Mouse (Mus musculus) MN1 (cell line): Measurements from ENCODE around the gene Prox2.

Experiments
- DNase-seq: peaks from one replicate; pipeline ENCODE4 v3.0.0-alpha.2; 2016; ENCODE audit warnings: low spot score

Prox2 gene

DNA sequence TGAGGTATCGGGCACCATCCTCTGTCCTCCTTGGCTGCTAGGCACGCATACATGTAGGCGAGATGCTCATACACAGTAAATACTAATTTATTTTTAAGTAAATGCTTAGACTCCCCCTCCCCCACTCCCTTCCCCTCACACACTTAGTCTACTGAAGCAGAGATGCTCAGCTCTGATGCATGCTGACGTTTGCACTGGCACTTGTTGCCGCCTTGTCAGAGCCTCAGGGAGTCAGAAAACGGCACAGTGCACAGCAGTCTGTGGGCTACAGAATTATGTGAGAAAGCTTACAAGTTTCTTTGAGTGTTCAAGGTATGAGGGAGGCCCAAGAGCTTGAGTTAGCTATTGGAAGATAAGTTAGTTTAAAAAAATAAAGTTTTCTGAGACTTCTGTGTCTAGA is 20.8 kb upstream of the Prox2 start:
- no peak for DNase-seq

- DNase-seq, result no peak
Observed at GRCm38 (mm10) chr12:85129426-85129978, 18.9 kb upstream of the Prox2 start.

GRCm38 (mm10) chr12:85126986-85127603 is 16.5 kb upstream of the Prox2 start:
- DNase-seq, result peak; percentile 64

DNA sequence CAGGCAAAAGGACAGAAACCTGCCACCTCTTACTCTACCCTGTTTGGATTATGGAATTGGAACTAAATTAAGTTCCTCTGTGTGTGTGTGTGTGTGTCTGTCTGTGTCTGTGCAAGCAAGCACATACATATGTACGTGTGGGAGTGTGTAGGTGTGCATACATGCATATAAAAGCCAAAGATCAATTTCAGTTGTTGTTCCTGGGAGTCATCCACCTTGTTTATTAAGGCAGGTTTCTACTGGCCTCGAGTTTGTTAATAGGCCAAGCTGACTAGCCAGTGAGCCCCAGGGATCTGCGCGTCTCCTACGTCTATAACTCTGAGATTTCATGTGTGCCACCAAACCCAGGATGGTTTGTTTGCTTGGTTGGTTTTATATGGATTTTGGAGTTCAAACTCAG is 14.2 kb upstream of the Prox2 start:
- DNase-seq, result no peak

GRCm38 (mm10) chr12:85123645-85124044 is 13.1 kb upstream of the Prox2 start:
- no peak for DNase-seq

GRCm38 (mm10) chr12:85123108-85123530 is 12.6 kb upstream of the Prox2 start:
- DNase-seq, result no peak

GRCm38 (mm10) chr12:85121806-85122459 is 11.4 kb upstream of the Prox2 start:
- DNase-seq, result peak; percentile 39

GRCm38 (mm10) chr12:85115678-85116077 is 5.1 kb upstream of the Prox2 start:
- DNase-seq, result no peak

- DNase-seq, result no peak
Observed at GRCm38 (mm10) chr12:85113917-85114316, 3.4 kb upstream of the Prox2 start.

GRCm38 (mm10) chr12:85113337-85113736 is 2.8 kb upstream of the Prox2 start:
- DNase-seq, result no peak

- DNase-seq, result no peak
Observed at GRCm38 (mm10) chr12:85112550-85113251, 2.1 kb upstream of the Prox2 start.

DNA sequence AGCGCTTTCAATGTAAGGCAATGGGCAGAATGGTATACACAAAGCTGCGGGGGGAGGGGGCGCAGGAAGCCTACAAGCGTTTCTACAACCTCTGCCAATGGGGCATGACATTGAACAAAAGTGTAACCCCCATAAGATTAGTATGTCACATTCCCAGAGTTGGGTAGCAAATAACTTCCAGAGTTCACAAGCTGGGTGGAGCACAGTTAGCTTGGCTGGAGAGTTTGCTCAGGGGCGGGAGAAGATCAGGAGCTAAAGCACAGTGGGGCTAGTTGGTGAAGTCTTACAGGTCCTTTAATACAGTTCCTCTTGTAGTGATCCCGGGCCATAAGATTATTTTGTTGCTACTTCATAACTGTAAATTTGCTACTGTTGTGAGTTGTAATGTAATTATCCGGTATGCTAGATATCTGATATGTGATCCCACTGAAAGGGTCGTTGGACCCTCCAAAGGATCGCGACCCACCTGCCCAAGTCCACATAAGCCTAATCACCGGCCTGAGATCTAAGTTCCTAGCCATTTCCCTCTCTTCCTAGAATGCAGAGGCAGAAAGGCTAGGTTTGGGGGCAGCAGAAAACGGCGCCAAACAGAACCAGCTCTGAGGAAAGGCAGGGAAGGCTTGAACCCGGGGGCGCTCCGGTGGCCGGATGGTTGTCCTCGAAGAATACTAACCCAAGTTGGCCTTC is 405 bp downstream of the Prox2 start:
- no peak for DNase-seq

GRCm38 (mm10) chr12:85109426-85109825 is 1.1 kb downstream of the Prox2 start:
- no peak for DNase-seq

DNA sequence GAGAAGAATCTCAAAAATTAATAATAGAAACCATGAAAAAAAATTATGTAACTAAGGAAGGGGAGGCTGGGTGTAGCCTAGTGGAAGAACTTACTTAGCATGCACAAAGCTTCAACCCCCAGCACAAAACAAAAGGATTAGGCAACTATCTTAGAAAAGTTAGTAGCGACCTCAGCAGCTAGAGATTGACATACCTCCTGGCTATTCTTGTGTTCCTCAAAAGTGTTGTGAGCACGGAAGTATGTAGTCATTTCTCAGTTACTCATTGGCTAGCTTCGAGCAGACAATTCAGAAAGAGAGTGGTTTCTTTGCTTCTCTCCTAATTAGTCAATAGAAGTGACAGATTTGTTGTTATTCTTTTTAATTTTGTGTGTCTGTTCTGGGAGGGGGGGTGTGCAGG is 1.9 kb downstream of the Prox2 start:
- no peak for DNase-seq

DNA sequence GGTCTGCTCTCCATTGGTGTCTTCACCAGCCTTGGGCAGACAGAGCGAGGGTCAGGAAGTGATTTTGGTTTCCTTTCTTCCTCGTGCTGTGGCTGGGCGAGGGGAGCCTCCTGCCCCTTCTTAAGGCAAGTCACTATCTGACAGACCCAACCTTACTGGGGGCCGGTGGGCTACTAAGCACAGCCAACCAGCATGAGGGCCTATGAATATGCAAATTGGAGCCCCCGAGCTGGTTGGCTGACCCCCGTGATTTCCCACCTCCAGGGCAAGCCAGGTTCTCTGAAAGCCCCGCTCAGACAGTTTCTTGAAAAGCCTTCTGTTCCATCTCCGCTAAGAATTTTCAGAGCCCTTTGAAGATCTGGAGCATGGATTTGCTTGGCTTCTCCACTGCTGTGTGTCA is 4.3 kb downstream of the Prox2 start:
- no peak for DNase-seq

DNA sequence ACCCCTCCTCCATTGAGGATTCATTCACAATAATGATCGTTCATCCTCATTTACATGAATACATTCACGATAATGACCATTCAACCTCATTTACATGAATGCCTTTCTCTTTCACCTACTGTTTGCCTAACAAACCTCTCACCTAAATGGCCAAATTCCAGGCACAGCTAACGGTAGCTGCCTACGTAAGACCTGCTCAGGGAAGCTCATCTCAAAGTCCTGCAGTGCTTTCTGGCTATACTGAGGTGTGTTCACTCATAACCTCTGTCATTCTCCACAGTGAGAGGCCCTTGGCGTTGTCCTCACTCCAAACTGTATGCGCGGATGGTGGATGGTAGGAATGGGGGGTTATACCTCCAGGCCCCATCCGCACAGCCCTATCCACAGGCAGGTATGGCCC is 5.8 kb downstream of the Prox2 start:
- DNase-seq, result no peak

DNA sequence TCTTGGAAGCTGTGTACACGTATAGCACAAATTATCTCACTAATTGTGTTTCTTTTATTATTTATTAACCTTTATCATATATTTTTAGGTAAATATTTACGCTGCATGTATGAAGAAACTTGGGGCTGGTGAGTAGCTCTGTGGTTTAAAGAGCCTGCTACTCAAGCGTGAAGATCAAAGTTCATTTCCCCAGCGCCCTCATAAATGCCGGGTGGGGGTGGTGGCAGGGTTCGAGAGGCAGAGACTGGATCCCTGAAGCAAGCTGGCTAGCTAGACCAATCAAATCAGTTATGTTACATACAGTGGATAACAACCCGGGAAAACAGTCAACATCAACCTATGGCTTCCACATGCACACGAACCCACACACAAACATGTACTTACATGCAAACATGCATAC is 7.5 kb downstream of the Prox2 start:
- DNase-seq, result no peak

DNA sequence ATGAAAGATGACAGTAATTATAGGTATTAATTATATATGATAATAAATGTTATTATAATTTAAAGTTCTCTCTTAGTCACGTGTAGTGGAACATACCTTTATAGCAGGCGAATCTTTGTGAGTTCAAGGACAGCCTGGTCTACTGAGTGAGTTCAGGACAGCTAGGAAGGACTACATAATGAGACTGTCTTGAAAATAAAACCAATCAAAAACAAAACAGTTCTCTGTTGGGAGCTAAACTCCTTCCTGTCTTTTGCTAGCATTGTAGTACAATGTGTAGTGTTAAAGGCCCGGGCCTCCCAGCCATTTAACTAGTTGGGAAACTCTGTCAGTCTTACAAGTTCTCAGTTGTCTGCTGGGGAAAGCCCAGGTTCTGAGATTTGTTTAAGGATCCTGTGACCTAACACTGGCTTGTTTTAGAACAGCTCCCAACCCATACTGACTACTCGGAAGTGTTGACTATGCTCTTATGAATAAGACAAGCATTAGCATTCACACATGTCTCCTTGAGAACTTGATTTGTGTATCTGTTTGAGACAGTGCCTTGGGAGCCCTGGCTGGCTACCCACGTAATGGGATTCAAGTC is 8.9 kb downstream of the Prox2 start:
- DNase-seq, result no peak

DNA sequence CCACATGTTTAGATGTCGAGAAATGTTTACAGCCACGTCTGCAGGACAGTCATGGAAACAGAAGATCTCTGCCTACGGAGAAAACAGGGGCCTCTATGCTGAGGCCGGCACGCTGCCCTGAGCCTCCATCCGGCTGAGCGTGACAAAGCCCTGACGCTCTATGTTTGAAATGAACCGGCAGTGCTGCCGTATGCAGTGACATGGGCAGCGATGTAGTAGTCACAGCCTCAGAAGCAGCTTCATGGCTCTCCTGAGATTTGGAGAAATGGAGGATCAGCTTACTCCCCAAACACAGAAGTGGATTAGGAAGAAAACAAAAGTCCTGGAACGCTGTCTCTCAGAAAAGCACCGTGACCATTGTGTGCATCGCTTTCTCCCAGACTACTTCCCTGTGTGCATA is 9.6 kb downstream of the Prox2 start:
- DNase-seq, result no peak

DNA sequence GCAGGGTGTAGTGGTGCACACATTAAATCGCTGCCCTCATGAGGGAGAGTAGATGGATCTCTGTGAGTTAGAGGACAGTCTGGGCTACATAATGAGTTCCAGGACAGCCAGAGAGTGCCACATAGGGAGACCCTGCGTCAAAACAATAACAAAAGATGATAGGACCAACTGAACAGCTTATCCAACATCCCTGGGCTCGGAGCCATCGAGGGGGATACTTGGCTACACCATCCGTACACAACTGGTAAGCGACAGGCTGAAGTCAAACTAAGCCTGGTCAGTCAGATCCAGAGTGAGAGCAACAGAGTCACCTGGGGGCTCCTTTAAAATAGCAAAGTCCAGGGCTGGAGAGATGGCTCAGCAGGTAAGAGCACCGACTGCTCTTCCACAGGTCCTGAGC is 14.7 kb downstream of the Prox2 start:
- no peak for DNase-seq

DNA sequence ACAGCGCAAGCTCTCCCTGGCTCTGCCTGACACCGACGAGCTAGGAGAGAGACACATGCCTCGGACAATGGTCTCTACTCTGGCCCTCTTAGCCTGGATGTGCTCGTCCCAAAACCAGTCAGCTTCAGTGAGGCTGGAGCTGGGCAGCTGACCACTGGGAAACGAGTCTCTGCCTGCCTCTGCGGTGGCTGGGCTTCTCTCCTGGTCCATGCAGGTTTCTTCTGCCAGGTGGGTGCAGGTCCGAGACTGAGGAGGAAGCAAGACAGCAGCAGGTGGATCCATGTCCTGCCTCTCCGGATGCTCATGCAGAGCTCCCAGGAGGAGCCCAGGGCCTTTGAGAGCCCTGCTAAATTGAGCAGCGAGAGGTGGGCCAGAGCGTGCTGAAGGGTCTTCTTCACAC is 15.4 kb downstream of the Prox2 start:
- DNase-seq, result no peak

DNA sequence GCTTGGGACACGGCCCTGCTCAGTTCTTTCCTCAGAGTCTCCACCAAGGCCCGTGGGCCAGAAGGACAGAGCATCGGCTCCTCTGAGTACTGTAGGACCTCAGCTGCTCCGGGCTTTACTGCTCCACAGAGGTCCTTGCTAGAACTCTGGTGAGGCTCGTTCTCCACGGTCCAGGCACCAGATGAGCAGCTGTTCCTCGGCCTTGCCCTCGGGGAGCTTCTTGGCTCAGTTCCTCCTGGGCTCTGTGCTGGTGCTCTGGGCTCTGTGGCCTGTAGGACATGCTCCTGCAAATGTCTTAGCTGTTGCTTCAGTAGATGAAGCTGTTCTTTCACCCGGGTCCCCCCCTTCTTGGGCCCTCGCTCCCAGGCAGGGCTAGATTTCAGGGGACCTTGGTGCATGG is 15.9 kb downstream of the Prox2 start:
- DNase-seq, result peak; percentile 54
